Mouse (Mus musculus): ENCODE measurements around the gene Patj. TPM values are rescaled to one million over a fixed set of nuclear protein-coding genes. Genes with fewer than 3 reads are reported as not detected.

The Patj gene
- polyA plus RNA-seq (2012; rRNA removed; ENCODE audit: low replicate concordance), result 2.2 and 10.5 TPM in 2 replicates

GRCm38 (mm10) chr4:98395690-98396437 is at the start of gene Patj:
Gene Patj (plus strand): TSS chr4:98395785.

GRCm38 (mm10) chr4:98382716-98383424 is 12.7 kb upstream of the Patj start, which contains the start of gene Tm2d1:
Gene Tm2d1 (minus strand): TSS chr4:98383306.

GRCm38 (mm10) chr4:98726590-98727237 is 331.1 kb downstream of the Patj start, which contains the start of gene L1td1:
Gene L1td1 (plus strand): TSS chr4:98726734.

Other genes starting within 250 kb of the Patj start
- 13.4 and 17.3 TPM in 2 replicates for gene Tm2d1, start 12.5 kb upstream of the Patj start, polyA plus RNA-seq (2012; rRNA removed; ENCODE audit: low replicate concordance)